Comparison of ENCODE assay signal across 21 mouse cellular contexts in genomic region chr4:83225633-83226360, GRCm38 (mm10).
DNase-seq lines count a peak whose midpoint lies in the region; ATAC-seq and TF ChIP-seq lines count a peak whose summit lies in the region.
"Had no signal": no experiment of that assay in that cellular context is flagged by ENCODE, and none has a peak within 500 bp of the region (broad histone marks: within the 10 kb centered on the region; RNA-seq: fewer than 3 reads in every experiment).

No protein-coding gene starts in this region.

- H3K4me3 ChIP-seq in embryonic facial prominence, embryonic 11.5 days (ENCODE audit: low read depth, low read length), result no peak overlapping the region
- H3K4me3 ChIP-seq in embryonic facial prominence, embryonic 10.5 days, result no peak overlapping the region
- H3K4me3 ChIP-seq in intestine, embryonic 14.5 days (ENCODE audit: low read depth, low read length), result no peak overlapping the region
- H3K4me3 ChIP-seq in intestine, postnatal 0 days (ENCODE audit: low read depth, low read length), result no peak overlapping the region
- H3K4me3 ChIP-seq in limb, embryonic 10.5 days, result no peak overlapping the region
- H3K4me3 ChIP-seq: embryonic facial prominence, embryonic 15.5 days; heart, adult 2 months; liver, embryonic 12.5 days; midbrain, embryonic 13.5 days; myocyte; neural tube, embryonic 15.5 days had no signal

- H3K4me2 ChIP-seq in embryonic facial prominence, embryonic 11.5 days (ENCODE audit: low read depth, low read length), result no peak overlapping the region
- H3K4me2 ChIP-seq in intestine, embryonic 14.5 days (ENCODE audit: low read length), result no peak overlapping the region
- no peak overlapping the region for H3K4me2 ChIP-seq in intestine, postnatal 0 days (replicated peaks; ENCODE audit: low read depth)
- H3K4me2 ChIP-seq: embryonic facial prominence, embryonic 15.5 days; hindbrain, embryonic 14.5 days; liver, embryonic 12.5 days; midbrain, embryonic 13.5 days; neural tube, embryonic 15.5 days had no signal

- peak; percentile 36 for DNase-seq in embryonic facial prominence, embryonic 11.5 days (ENCODE audit: low spot score)
- DNase-seq in embryonic facial prominence, embryonic 10.5 days (ENCODE audit: low spot score), result no peak
- DNase-seq in intestine, embryonic 14.5 days (ENCODE audit: low spot score), result no peak
- DNase-seq in brain, embryonic 14.5 days (ENCODE audit: low read depth), result peak; percentile 60
- DNase-seq in limb, embryonic 10.5 days (ENCODE audit: low spot score), result no peak
- DNase-seq in frontal cortex, adult 2 months (ENCODE audit: extremely low spot score in 1 of 2, low spot score in 1 of 2), result no peak
- DNase-seq in right cerebral cortex, postnatal 36 days (ENCODE audit: low spot score in 2 of 2), result no peak
- DNase-seq: adrenal gland, postnatal 36 days; cerebellum, adult 9-10 months; heart, adult 2 months; spleen, adult 18-20 months; thymus, postnatal 25 days had no signal

- no peak overlapping the region for H3K9ac ChIP-seq in embryonic facial prominence, embryonic 11.5 days (replicated peaks; ENCODE audit: low read length)
- no peak overlapping the region for H3K9ac ChIP-seq in intestine, embryonic 14.5 days (ENCODE audit: low read length)
- no peak overlapping the region for H3K9ac ChIP-seq in intestine, postnatal 0 days (ENCODE audit: low read depth, low read length)
- H3K9ac ChIP-seq: embryonic facial prominence, embryonic 15.5 days; hindbrain, embryonic 14.5 days; liver, embryonic 12.5 days; midbrain, embryonic 13.5 days; neural tube, embryonic 15.5 days had no signal

- H3K27me3 ChIP-seq in embryonic facial prominence, embryonic 11.5 days (ENCODE audit: control insufficient read depth, insufficient read depth, low read length), result no peaks in the 10 kb centered on the region
- no peaks in the 10 kb centered on the region for H3K27me3 ChIP-seq in embryonic facial prominence, embryonic 10.5 days (replicated peaks; ENCODE audit: low read depth, poor library complexity, severe bottlenecking)
- H3K27me3 ChIP-seq in intestine, embryonic 14.5 days (replicated peaks; ENCODE audit: control insufficient read depth, insufficient read depth, low read length), result no peaks in the 10 kb centered on the region
- no peaks in the 10 kb centered on the region for H3K27me3 ChIP-seq in intestine, postnatal 0 days (replicated peaks; ENCODE audit: control insufficient read depth, insufficient read depth, low read length)
- no peaks in the 10 kb centered on the region for H3K27me3 ChIP-seq in limb, embryonic 10.5 days (ENCODE audit: low read depth, poor library complexity, severe bottlenecking)
- H3K27me3 ChIP-seq: embryonic facial prominence, embryonic 15.5 days; liver, embryonic 12.5 days; midbrain, embryonic 13.5 days; neural tube, embryonic 15.5 days had no signal

- no peak for TF ChIP-seq POLR2A in brain, embryonic 14.5 days (IDR thresholded peaks at IDR 0.05; ENCODE audit: borderline replicate concordance, extremely low read depth, insufficient read depth, insufficient read length, poor library complexity, severe bottlenecking)

- H3K9me3 ChIP-seq in embryonic facial prominence, embryonic 11.5 days (replicated peaks; ENCODE audit: control insufficient read depth, low read length), result no peaks in the 10 kb centered on the region
- H3K9me3 ChIP-seq in embryonic facial prominence, embryonic 10.5 days, result no peaks in the 10 kb centered on the region
- H3K9me3 ChIP-seq in intestine, embryonic 14.5 days (ENCODE audit: control insufficient read depth, low read length), result no peaks in the 10 kb centered on the region
- H3K9me3 ChIP-seq in intestine, postnatal 0 days (ENCODE audit: control insufficient read depth), result no peaks in the 10 kb centered on the region
- no peaks in the 10 kb centered on the region for H3K9me3 ChIP-seq in limb, embryonic 10.5 days (replicated peaks)
- H3K9me3 ChIP-seq: embryonic facial prominence, embryonic 15.5 days; liver, embryonic 12.5 days; midbrain, embryonic 13.5 days; neural tube, embryonic 15.5 days had no signal

- no peak for ATAC-seq in embryonic facial prominence, embryonic 11.5 days (replicated peaks; ENCODE audit: insufficient number of reproducible peaks, low FRiP score, low TSS enrichment, low read depth)
- 0 out of 2 replicates have a peak, but pooled peaks have one; percentile 40 for ATAC-seq in intestine, embryonic 14.5 days (replicated peaks; ENCODE audit: low FRiP score, low TSS enrichment, low read depth)
- ATAC-seq in intestine, postnatal 0 days, result no peak
- ATAC-seq: CD4-positive, CD25-positive, alpha-beta regulatory T cell, adult 4 months; liver, embryonic 12.5 days; midbrain, embryonic 13.5 days had no signal

- WGBS in embryonic facial prominence, embryonic 11.5 days, result 64% methylated on average over 8 of the region's 8 CpGs
- 63% methylated on average over 8 of the region's 8 CpGs for WGBS in embryonic facial prominence, embryonic 10.5 days
- WGBS in intestine, embryonic 14.5 days, result 69% methylated on average over 8 of the region's 8 CpGs
- WGBS in intestine, postnatal 0 days, result 59% methylated on average over 8 of the region's 8 CpGs
- 76% methylated on average over 8 of the region's 8 CpGs for WGBS in limb, embryonic 10.5 days

- no peak for TF ChIP-seq CTCF in intestine, postnatal 0 days (IDR thresholded peaks at IDR 0.05; ENCODE audit: low read depth)
- TF ChIP-seq CTCF in brain, embryonic 14.5 days (IDR thresholded peaks at IDR 0.05; ENCODE audit: borderline replicate concordance, extremely low read depth, insufficient read depth, insufficient read length), result no peak

- H3K27ac ChIP-seq in embryonic facial prominence, embryonic 11.5 days (replicated peaks; ENCODE audit: low read depth, low read length), result no peak overlapping the region
- H3K27ac ChIP-seq in embryonic facial prominence, embryonic 10.5 days (replicated peaks), result no peak overlapping the region
- H3K27ac ChIP-seq in intestine, embryonic 14.5 days (ENCODE audit: low read depth), result no peak overlapping the region
- no peak overlapping the region for H3K27ac ChIP-seq in intestine, postnatal 0 days (ENCODE audit: low read depth, low read length)
- 0 out of 2 replicates have a peak overlapping the region, but pooled peaks have one; percentile 14 for H3K27ac ChIP-seq in limb, embryonic 10.5 days
- H3K27ac ChIP-seq: embryonic facial prominence, embryonic 15.5 days; heart, adult 2 months; hindbrain, embryonic 14.5 days; liver, embryonic 12.5 days; midbrain, embryonic 13.5 days; neural tube, embryonic 15.5 days had no signal

- H3K4me1 ChIP-seq in embryonic facial prominence, embryonic 11.5 days (ENCODE audit: control insufficient read depth, insufficient read depth, low read length), result no peaks in the 10 kb centered on the region; the same call in 1 of the 2 replicates
- H3K4me1 ChIP-seq in embryonic facial prominence, embryonic 10.5 days, result peaks cover 38% of the 10 kb centered on the region
- peaks cover 15% of the 10 kb centered on the region; the same call in 1 of the 2 replicates for H3K4me1 ChIP-seq in intestine, embryonic 14.5 days (replicated peaks; ENCODE audit: control insufficient read depth, insufficient read depth, low read length)
- H3K4me1 ChIP-seq in intestine, postnatal 0 days (replicated peaks; ENCODE audit: control insufficient read depth, insufficient read depth, low read length), result no peaks in the 10 kb centered on the region
- H3K4me1 ChIP-seq in limb, embryonic 10.5 days, result peaks cover 33% of the 10 kb centered on the region
- H3K4me1 ChIP-seq: embryonic facial prominence, embryonic 15.5 days; liver, embryonic 12.5 days; neural tube, embryonic 15.5 days had no signal

- H3K36me3 ChIP-seq in embryonic facial prominence, embryonic 11.5 days (replicated peaks; ENCODE audit: control insufficient read depth, insufficient read depth, low read depth, low read length), result no peaks in the 10 kb centered on the region
- H3K36me3 ChIP-seq in embryonic facial prominence, embryonic 10.5 days (replicated peaks), result no peaks in the 10 kb centered on the region
- H3K36me3 ChIP-seq in intestine, embryonic 14.5 days (ENCODE audit: control insufficient read depth, insufficient read depth, low read length), result no peaks in the 10 kb centered on the region
- H3K36me3 ChIP-seq in intestine, postnatal 0 days (ENCODE audit: control insufficient read depth, insufficient read depth), result no peaks in the 10 kb centered on the region
- no peaks in the 10 kb centered on the region for H3K36me3 ChIP-seq in limb, embryonic 10.5 days
- H3K36me3 ChIP-seq: embryonic facial prominence, embryonic 15.5 days; G1E; liver, embryonic 12.5 days; midbrain, embryonic 13.5 days; neural tube, embryonic 15.5 days had no signal

Comparison
In these comparisons a context has a peak if more than half of its experiments do, and no peak if none do; other contexts are left out.
1. DNase-seq: peak in embryonic facial prominence, embryonic 11.5 days (single experiment) and brain, embryonic 14.5 days (single experiment); none in embryonic facial prominence, embryonic 10.5 days (single experiment), intestine, embryonic 14.5 days (single experiment), limb, embryonic 10.5 days (single experiment), frontal cortex, adult 2 months (0 of 2) and right cerebral cortex, postnatal 36 days (0 of 2).